Mouse (Mus musculus) MEL (cell line): Measurements from ENCODE around the gene Rbfox2.

ENCODE experiments used
- CTCF ChIP-seq, 3 experiments: IDR thresholded peaks in 2 of 3; conservative IDR thresholded peaks in 1 of 3; 2 replicates each; pipeline ENCODE4 v1.5.1; 2011 to 2012; ENCODE audit warnings: low read length in 3 of 3, low read depth in 2 of 3, mild to moderate bottlenecking in 2 of 3, improper control_type of control experiment in 1 of 3, inconsistent platforms in 1 of 3, mixed read lengths in 1 of 3, moderate library complexity in 1 of 3; ENCODE audit not compliant: control insufficient read depth in 1 of 3, insufficient read depth in 1 of 3, poor library complexity in 1 of 3, severe bottlenecking in 1 of 3
- ELF1 ChIP-seq: IDR thresholded peaks from 2 replicates; pipeline ENCODE4 v1.6.1; 2014; ENCODE audit warnings: low read depth, mild to moderate bottlenecking, inconsistent platforms, low read length, improper control_type of control experiment, moderate library complexity
- HCFC1 ChIP-seq: IDR thresholded peaks from 2 replicates; pipeline ENCODE4 v1.6.1; 2012; ENCODE audit warnings: low read depth, mild to moderate bottlenecking, inconsistent platforms, low read length, improper control_type of control experiment, moderate library complexity
- MAFK ChIP-seq: IDR thresholded peaks from 2 replicates; pipeline ENCODE4 v1.6.1; 2011; ENCODE audit warnings: low read depth, mild to moderate bottlenecking, low read length, improper control_type of control experiment, borderline replicate concordance
- MAX ChIP-seq: IDR thresholded peaks from 2 replicates; pipeline ENCODE4 v1.6.1; 2011; ENCODE audit warnings: low read length, improper control_type of control experiment
- MEF2A ChIP-seq: IDR thresholded peaks from 2 replicates; pipeline ENCODE4 v1.6.1; 2014; ENCODE audit warnings: low read depth, mild to moderate bottlenecking, inconsistent platforms, low read length, improper control_type of control experiment; ENCODE audit not compliant: poor library complexity, insufficient replicate concordance, severe bottlenecking; ENCODE audit errors: extremely low read depth
- POLR2A ChIP-seq, 2 experiments: IDR thresholded peaks; 2 replicates each; pipeline ENCODE4 v1.6.1; 2011 to 2012; ENCODE audit warnings: low read length in 2 of 2, mild to moderate bottlenecking in 2 of 2, control low read depth in 1 of 2, improper control_type of control experiment in 1 of 2, low read depth in 1 of 2, moderate library complexity in 1 of 2; ENCODE audit not compliant: control insufficient read depth in 1 of 2, insufficient read depth in 1 of 2, poor library complexity in 1 of 2
- POLR2AphosphoS2 ChIP-seq: IDR thresholded peaks from 2 replicates; pipeline ENCODE4 v1.6.1; 2011; ENCODE audit warnings: low read length, improper control_type of control experiment
- ZNF384 ChIP-seq: IDR thresholded peaks from 2 replicates; pipeline ENCODE4 v1.6.1; 2012; ENCODE audit warnings: low read depth, mild to moderate bottlenecking, inconsistent platforms, low read length, improper control_type of control experiment

GRCm38 (mm10) chr15:77151816-77152215 is 155.0 kb downstream of the Rbfox2 start:
- TF ChIP-seq CTCF (IDR thresholded peaks at IDR 0.05 in 2 of 3, conservative IDR thresholded peaks at IDR 0.05 in 1 of 3; ENCODE audit: control insufficient read depth in 1 of 3, insufficient read depth in 1 of 3, low read depth in 2 of 3, low read length in 3 of 3, poor library complexity in 1 of 3, severe bottlenecking in 1 of 3) (no peak), MAFK (no peak), ZNF384 (no peak), HCFC1 (no peak), POLR2AphosphoS2 (no peak), MEF2A (no peak), ELF1 (no peak), POLR2A (IDR thresholded peaks at IDR 0.05; ENCODE audit: control insufficient read depth in 1 of 2, insufficient read depth in 1 of 2, low read depth in 1 of 2, low read length in 2 of 2, poor library complexity in 1 of 2) (no peak), MAX (no peak)
